Mouse (Mus musculus): ENCODE measurements around the gene Frmpd4. TPM values are rescaled to one million over a fixed set of nuclear protein-coding genes. Genes with fewer than 3 reads are reported as not detected.

Gene Frmpd4
- polyA plus RNA-seq, 1 experiment from 2014 or later, result 2.2 TPM

DNA sequence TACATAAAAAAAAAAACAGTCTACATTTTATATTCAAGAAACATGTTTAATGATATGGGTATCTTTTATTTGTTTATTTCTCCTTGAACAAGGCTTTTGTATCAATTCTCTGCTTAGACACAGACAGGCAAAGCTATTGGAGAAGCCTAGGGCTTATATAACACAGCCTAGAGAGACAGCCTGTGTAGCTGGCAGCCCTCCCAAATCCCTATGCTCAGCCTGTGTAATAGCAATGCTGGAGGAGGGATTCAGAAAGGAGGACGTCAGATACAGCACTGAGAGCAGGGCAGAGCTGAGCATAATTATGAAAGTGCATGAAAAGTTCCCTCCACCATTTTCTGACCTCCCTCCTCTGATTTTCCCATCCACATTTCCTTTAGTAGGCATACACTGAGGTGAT is 385.1 kb downstream of the Frmpd4 start:
- 54% methylated on average over 1 of the region's 1 CpGs for WGBS
- no peak overlapping the region for H3K4me3 ChIP-seq (replicated peaks; ENCODE audit: low read length)
- no peaks in the 10 kb centered on the region for H3K9me3 ChIP-seq (ENCODE audit: control insufficient read depth, low read length)
- DNase-seq (ENCODE audit: low spot score) (no peak), ATAC-seq (ENCODE audit: low FRiP score) (no peak)
- no peak overlapping the region for H3K27ac ChIP-seq
- H3K9ac ChIP-seq, result no peak overlapping the region
- no peak overlapping the region for H3K4me2 ChIP-seq (replicated peaks)
- H3K27me3 ChIP-seq (ENCODE audit: control insufficient read depth, insufficient read depth, low read length), result peaks cover 5% of the 10 kb centered on the region; the same call in 1 of the 2 replicates
- no peaks in the 10 kb centered on the region for H3K4me1 ChIP-seq (replicated peaks; ENCODE audit: control insufficient read depth, insufficient read depth, low read length)
- H3K36me3 ChIP-seq (replicated peaks; ENCODE audit: control insufficient read depth, insufficient read depth), result no peaks in the 10 kb centered on the region

- Histone ChIP-seq H3K4me2 (replicated peaks) (no peak overlapping the region), H3K9me3 (ENCODE audit: control insufficient read depth, low read length) (no peaks in the 10 kb centered on the region), H3K36me3 (replicated peaks; ENCODE audit: control insufficient read depth, insufficient read depth) (no peaks in the 10 kb centered on the region), H3K4me1 (replicated peaks; ENCODE audit: control insufficient read depth, insufficient read depth, low read length) (no peaks in the 10 kb centered on the region), H3K27ac (no peak overlapping the region), H3K4me3 (replicated peaks; ENCODE audit: low read length) (no peak overlapping the region), H3K9ac (no peak overlapping the region), H3K27me3 (ENCODE audit: control insufficient read depth, insufficient read depth, low read length) (no peaks in the 10 kb centered on the region; the same call in 1 of the 2 replicates)
- ATAC-seq (ENCODE audit: low FRiP score) (no peak), DNase-seq (ENCODE audit: low spot score) (no peak)
- 89% methylated on average over 8 of the region's 8 CpGs for WGBS
Measured at GRCm38 (mm10) chrX:168189563-168189962, 387.5 kb downstream of the Frmpd4 start.

GRCm38 (mm10) chrX:168163001-168163400 is 414.0 kb downstream of the Frmpd4 start:
- Histone ChIP-seq H3K36me3 (replicated peaks; ENCODE audit: control insufficient read depth, insufficient read depth) (no peaks in the 10 kb centered on the region), H3K27ac (no peak overlapping the region), H3K9me3 (ENCODE audit: control insufficient read depth, low read length) (no peaks in the 10 kb centered on the region), H3K4me1 (replicated peaks; ENCODE audit: control insufficient read depth, insufficient read depth, low read length) (no peaks in the 10 kb centered on the region), H3K4me3 (replicated peaks; ENCODE audit: low read length) (no peak overlapping the region), H3K4me2 (replicated peaks) (no peak overlapping the region), H3K27me3 (ENCODE audit: control insufficient read depth, insufficient read depth, low read length) (peaks cover 23% of the 10 kb centered on the region), H3K9ac (no peak overlapping the region)
- ATAC-seq (ENCODE audit: low FRiP score), result no peak
- DNase-seq (ENCODE audit: low spot score), result no peak

DNA sequence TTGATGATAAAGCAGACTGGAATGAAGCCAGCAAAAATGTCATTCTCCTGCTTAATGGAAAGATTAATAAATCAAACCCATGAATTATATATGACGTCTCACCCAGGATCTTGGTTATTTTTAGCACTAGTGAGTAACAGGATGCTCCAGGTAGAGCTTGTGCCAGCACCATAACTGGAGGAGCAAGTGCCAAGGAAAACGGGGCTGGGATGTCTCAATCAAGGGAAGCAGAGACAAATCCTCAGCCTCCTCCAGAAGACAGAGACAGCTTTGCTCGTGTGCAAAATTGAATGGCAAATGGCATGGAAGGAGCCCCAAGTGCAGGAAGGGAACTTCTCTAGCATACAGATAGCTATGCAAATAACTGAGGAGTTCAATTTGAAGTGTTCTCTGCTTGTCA is 418.2 kb downstream of the Frmpd4 start:
- no peak for DNase-seq (ENCODE audit: low spot score)
- no peaks in the 10 kb centered on the region for H3K9me3 ChIP-seq (ENCODE audit: control insufficient read depth, low read length)
- ATAC-seq (ENCODE audit: low FRiP score), result no peak
- H3K27ac ChIP-seq, result no peak overlapping the region
- no peak overlapping the region for H3K4me2 ChIP-seq (replicated peaks)
- no peak overlapping the region for H3K9ac ChIP-seq
- 73% methylated on average over 3 of the region's 3 CpGs for WGBS
- peaks cover 30% of the 10 kb centered on the region for H3K27me3 ChIP-seq (ENCODE audit: control insufficient read depth, insufficient read depth, low read length)
- H3K36me3 ChIP-seq (replicated peaks; ENCODE audit: control insufficient read depth, insufficient read depth), result no peaks in the 10 kb centered on the region
- H3K4me1 ChIP-seq (replicated peaks; ENCODE audit: control insufficient read depth, insufficient read depth, low read length), result no peaks in the 10 kb centered on the region
- no peak overlapping the region for H3K4me3 ChIP-seq (replicated peaks; ENCODE audit: low read length)

GRCm38 (mm10) chrX:168141051-168141450 is 436.0 kb downstream of the Frmpd4 start:
- Histone ChIP-seq H3K27me3 (ENCODE audit: control insufficient read depth, insufficient read depth, low read length) (peaks cover 48% of the 10 kb centered on the region), H3K4me1 (replicated peaks; ENCODE audit: control insufficient read depth, insufficient read depth, low read length) (no peaks in the 10 kb centered on the region), H3K27ac (no peak overlapping the region), H3K4me3 (replicated peaks; ENCODE audit: low read length) (no peak overlapping the region), H3K4me2 (replicated peaks) (no peak overlapping the region), H3K9ac (no peak overlapping the region), H3K9me3 (ENCODE audit: control insufficient read depth, low read length) (no peaks in the 10 kb centered on the region), H3K36me3 (replicated peaks; ENCODE audit: control insufficient read depth, insufficient read depth) (no peaks in the 10 kb centered on the region)
- no peak for DNase-seq (ENCODE audit: low spot score)
- no peak for ATAC-seq (ENCODE audit: low FRiP score)

DNA sequence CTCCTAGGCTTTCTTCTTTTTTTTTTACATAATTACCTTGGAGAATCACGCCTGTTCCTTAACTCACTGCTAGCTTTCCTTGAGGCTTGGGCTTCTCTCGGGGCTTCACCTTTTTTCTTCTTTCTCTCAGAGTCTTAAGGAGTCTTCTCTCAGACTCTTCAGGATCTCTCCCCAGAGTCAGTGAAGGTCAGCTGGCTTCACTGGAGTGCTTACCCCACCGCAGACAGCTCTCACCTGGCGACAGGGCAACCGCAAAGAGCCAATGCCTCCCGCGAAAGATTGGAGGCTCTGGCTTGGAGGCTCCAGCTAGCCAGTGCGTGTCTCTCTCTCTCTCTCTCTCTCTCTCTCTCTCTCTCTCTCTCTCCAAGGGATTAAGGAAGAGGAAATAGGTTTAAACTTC is 453.0 kb downstream of the Frmpd4 start:
- peaks cover 59% of the 10 kb centered on the region for H3K27me3 ChIP-seq (ENCODE audit: control insufficient read depth, insufficient read depth, low read length)
- ATAC-seq (ENCODE audit: low FRiP score), result no peak
- WGBS, result 7% methylated on average over 8 of the region's 8 CpGs
- no peaks in the 10 kb centered on the region for H3K9me3 ChIP-seq (ENCODE audit: control insufficient read depth, low read length)
- no peaks in the 10 kb centered on the region for H3K36me3 ChIP-seq (replicated peaks; ENCODE audit: control insufficient read depth, insufficient read depth)
- H3K9ac ChIP-seq, result peak overlapping the region; percentile 39; the same call in 1 of the 2 replicates
- no peak for DNase-seq (ENCODE audit: low spot score)
- no peak overlapping the region for H3K27ac ChIP-seq
- no peaks in the 10 kb centered on the region for H3K4me1 ChIP-seq (replicated peaks; ENCODE audit: control insufficient read depth, insufficient read depth, low read length)
- H3K4me2 ChIP-seq (replicated peaks), result peak overlapping the region; percentile 69
- peak overlapping the region; percentile 52 for H3K4me3 ChIP-seq (replicated peaks; ENCODE audit: low read length)

DNA sequence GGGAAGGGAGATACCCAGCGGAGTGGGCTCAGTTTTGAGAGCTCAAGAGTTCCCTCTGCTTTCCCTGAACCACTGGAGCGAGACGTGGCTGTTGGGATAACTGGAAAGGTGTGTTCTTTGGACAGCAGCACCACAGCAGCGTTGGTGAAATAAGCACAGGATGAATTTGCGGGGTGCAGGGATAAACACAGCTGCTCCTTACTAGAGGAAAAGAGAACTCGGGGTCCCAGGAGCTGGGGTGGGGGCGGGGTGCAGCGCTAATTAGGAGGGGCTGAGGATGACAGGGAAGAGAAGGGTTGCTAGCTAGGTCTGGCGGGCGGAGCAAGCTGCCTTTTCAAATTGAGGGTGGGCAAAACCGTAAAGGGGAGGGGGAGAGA is 453.5 kb downstream of the Frmpd4 start:
- peaks cover 60% of the 10 kb centered on the region for H3K27me3 ChIP-seq (ENCODE audit: control insufficient read depth, insufficient read depth, low read length)
- 11% methylated on average over 11 of the region's 11 CpGs for WGBS
- no peak for DNase-seq (ENCODE audit: low spot score)

DNA sequence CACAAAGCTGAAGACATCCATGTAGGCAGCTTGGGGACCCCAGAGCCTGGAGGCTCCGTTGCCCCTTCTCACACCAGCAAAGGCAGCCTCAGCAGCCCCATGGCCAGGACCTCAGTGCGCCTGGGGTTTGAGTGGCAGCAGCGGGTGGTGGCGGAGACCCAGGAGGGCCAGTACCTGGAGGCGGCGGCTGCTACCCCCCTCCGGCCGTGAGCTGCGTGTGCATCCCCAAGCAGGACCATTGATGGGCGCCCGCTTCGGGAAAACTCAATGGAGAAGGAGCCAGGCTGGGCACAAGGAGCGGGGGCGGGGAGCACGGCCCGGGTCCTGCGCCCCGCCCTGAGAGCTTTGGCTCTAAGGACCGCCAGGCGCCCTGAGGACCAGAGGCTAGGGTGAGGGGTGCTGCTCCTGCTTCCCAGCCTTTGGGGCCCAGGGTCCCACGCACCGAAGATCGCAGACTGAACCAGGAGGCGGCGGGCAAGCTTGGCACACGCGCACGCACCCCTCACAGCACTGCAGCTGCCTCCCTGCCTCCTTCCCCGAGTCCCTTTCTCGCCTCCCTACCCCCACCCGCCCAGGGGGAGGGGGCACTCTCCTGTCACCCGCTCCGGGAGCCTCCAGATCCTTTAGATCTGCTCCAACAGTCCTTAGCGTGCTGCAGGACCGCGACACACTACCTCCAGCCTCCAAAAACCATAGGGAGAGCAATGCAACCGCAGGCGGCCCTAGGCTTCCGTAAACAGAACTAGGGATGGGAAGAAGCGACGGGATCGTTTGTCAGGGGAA is 454.0 kb downstream of the Frmpd4 start:
- WGBS, result 13% methylated on average over 35 of the region's 42 CpGs
- peak overlapping the region; percentile 64 for H3K9ac ChIP-seq
- peaks cover 65% of the 10 kb centered on the region for H3K27me3 ChIP-seq (ENCODE audit: control insufficient read depth, insufficient read depth, low read length)
- peak; percentile 86 for ATAC-seq (ENCODE audit: low FRiP score)
- peak overlapping the region; percentile 69 for H3K4me2 ChIP-seq (replicated peaks)
- H3K4me3 ChIP-seq (replicated peaks; ENCODE audit: low read length), result peak overlapping the region; percentile 52
- no peaks in the 10 kb centered on the region for H3K9me3 ChIP-seq (ENCODE audit: control insufficient read depth, low read length)
- peak overlapping the region; percentile 20; the same call in 1 of the 2 replicates for H3K27ac ChIP-seq
- DNase-seq (ENCODE audit: low spot score), result peak; percentile 24
- H3K4me1 ChIP-seq (replicated peaks; ENCODE audit: control insufficient read depth, insufficient read depth, low read length), result no peaks in the 10 kb centered on the region
- H3K36me3 ChIP-seq (replicated peaks; ENCODE audit: control insufficient read depth, insufficient read depth), result no peaks in the 10 kb centered on the region

More for the DNA sequence above, 453.5 kb downstream of the Frmpd4 start:
- Histone ChIP-seq H3K4me3 (replicated peaks; ENCODE audit: low read length) (peak overlapping the region; percentile 52), H3K4me2 (replicated peaks) (peak overlapping the region; percentile 69), H3K27ac (no peak overlapping the region), H3K36me3 (replicated peaks; ENCODE audit: control insufficient read depth, insufficient read depth) (no peaks in the 10 kb centered on the region), H3K9me3 (ENCODE audit: control insufficient read depth, low read length) (no peaks in the 10 kb centered on the region), H3K9ac (peak overlapping the region; percentile 64), H3K4me1 (replicated peaks; ENCODE audit: control insufficient read depth, insufficient read depth, low read length) (no peaks in the 10 kb centered on the region)
- ATAC-seq (ENCODE audit: low FRiP score), result peak; percentile 59; the same call in 1 of the 2 replicates

- Histone ChIP-seq H3K27me3 (ENCODE audit: control insufficient read depth, insufficient read depth, low read length) (peaks cover 10% of the 10 kb centered on the region; the same call in 1 of the 2 replicates), H3K9me3 (ENCODE audit: control insufficient read depth, low read length) (no peaks in the 10 kb centered on the region), H3K4me1 (replicated peaks; ENCODE audit: control insufficient read depth, insufficient read depth, low read length) (no peaks in the 10 kb centered on the region), H3K4me3 (replicated peaks; ENCODE audit: low read length) (no peak overlapping the region), H3K27ac (no peak overlapping the region), H3K4me2 (replicated peaks) (no peak overlapping the region), H3K9ac (no peak overlapping the region), H3K36me3 (replicated peaks; ENCODE audit: control insufficient read depth, insufficient read depth) (no peaks in the 10 kb centered on the region)
- DNase-seq (ENCODE audit: low spot score) (no peak), ATAC-seq (ENCODE audit: low FRiP score) (no peak)
Measured at GRCm38 (mm10) chrX:168041589-168041988, 535.4 kb downstream of the Frmpd4 start.

Data from hindbrain, embryonic 14.5 days (tissue).